8 mouse cellular contexts compared by ENCODE assay signal in genomic region chr3:95996451-95997073, GRCm38 (mm10). TPM values are rescaled to one million over a fixed set of nuclear protein-coding genes. Genes with fewer than 3 reads are reported as not detected.
DNase-seq lines count a peak whose midpoint lies in the region; ATAC-seq and TF ChIP-seq lines count a peak whose summit lies in the region.

No protein-coding gene starts in this region.

- H3K27me3 ChIP-seq in cerebellum, adult 2 months (ENCODE audit: control insufficient read depth, insufficient read depth, low read length), result no peaks in the 10 kb centered on the region
- no peaks in the 10 kb centered on the region for H3K27me3 ChIP-seq in forebrain, embryonic 12.5 days
- peaks cover 31% of the 10 kb centered on the region for H3K27me3 ChIP-seq in liver, embryonic 14.5 days (ENCODE audit: control insufficient read depth, insufficient read depth, low read length)

- peaks cover 35% of the 10 kb centered on the region for H3K4me1 ChIP-seq in cerebellum, adult 2 months (ENCODE audit: control insufficient read depth, insufficient read depth, low read length)
- peaks cover 50% of the 10 kb centered on the region for H3K4me1 ChIP-seq in forebrain, embryonic 12.5 days
- H3K4me1 ChIP-seq in liver, embryonic 14.5 days (replicated peaks; ENCODE audit: control insufficient read depth in 2 of 2, insufficient read depth in 2 of 2, low read length in 1 of 2), result peaks cover 24 to 39% of the 10 kb centered on the region in 2 experiments

- peak overlapping the region; percentile 99 for H3K9ac ChIP-seq in forebrain, embryonic 12.5 days
- peak overlapping the region; percentile 35 for H3K9ac ChIP-seq in liver, embryonic 14.5 days (replicated peaks)

- H3K9me3 ChIP-seq in forebrain, embryonic 12.5 days, result no peaks in the 10 kb centered on the region
- no peaks in the 10 kb centered on the region for H3K9me3 ChIP-seq in liver, embryonic 14.5 days (ENCODE audit: control insufficient read depth, low read length)

- no peak for ATAC-seq in forebrain, embryonic 12.5 days (ENCODE audit: low FRiP score)
- ATAC-seq in liver, embryonic 14.5 days (ENCODE audit: insufficient read depth), result no peak

- H3K36me3 ChIP-seq in forebrain, embryonic 12.5 days (replicated peaks), result peaks cover 25% of the 10 kb centered on the region
- no peaks in the 10 kb centered on the region for H3K36me3 ChIP-seq in liver, embryonic 14.5 days (replicated peaks; ENCODE audit: control insufficient read depth, insufficient read depth, low read depth)

- peak overlapping the region; percentile 75 for H3K4me2 ChIP-seq in forebrain, embryonic 12.5 days
- peak overlapping the region; percentile 84 for H3K4me2 ChIP-seq in liver, embryonic 14.5 days (ENCODE audit: low read depth)

- WGBS in cerebellum, adult 2 months, result 9% methylated on average over 6 of the region's 6 CpGs
- WGBS in forebrain, embryonic 12.5 days, result 13% methylated on average over 6 of the region's 6 CpGs
- 14% methylated on average over 6 of the region's 6 CpGs for WGBS in liver, embryonic 14.5 days (ENCODE audit: insufficient replicate concordance)

- TF ChIP-seq CTCF in cerebellum, adult 2 months (IDR thresholded peaks at IDR 0.05; ENCODE audit: borderline replicate concordance, insufficient read depth, low read depth, low read length), result no peak
- no peak for TF ChIP-seq CTCF in liver, embryonic 14.5 days (IDR thresholded peaks at IDR 0.05; ENCODE audit: low read depth)

- TF ChIP-seq POLR2A in cerebellum, adult 2 months (IDR thresholded peaks at IDR 0.05; ENCODE audit: borderline replicate concordance, insufficient read depth, low read length), result no peak

- intact Hi-C loops in left cerebral cortex, postnatal 25 days (cut with DNase I), result loop anchor here (5.0 kb wide), 1 partner anchor 46 kb away; no protein-coding TSS in a partner anchor

- H3K4me3 ChIP-seq in cerebellum, adult 2 months (replicated peaks; ENCODE audit: insufficient read depth, low read depth, low read length), result peak overlapping the region; percentile 88
- H3K4me3 ChIP-seq in forebrain, embryonic 12.5 days (replicated peaks), result peak overlapping the region; percentile 82
- peak overlapping the region; percentile 21 to 61 for H3K4me3 ChIP-seq in liver, embryonic 14.5 days (ENCODE audit: insufficient read depth in 1 of 2, low read depth in 2 of 2, low read length in 2 of 2)

- DNase-seq in cerebellum, adult 2 months, result no peak
- DNase-seq in cerebellum, adult 9-11 months, result no peak
- peak; percentile 55 for DNase-seq in 3T3-L1 (ENCODE audit: low read depth, low spot score)
- no peak for DNase-seq in liver, embryonic 14.5 days (ENCODE audit: low read depth in 3 of 3, low spot score in 3 of 3)
- no peak for DNase-seq in right cerebral cortex, adult 2 months (ENCODE audit: low spot score in 2 of 2)
- no peak for DNase-seq in cerebellum, postnatal 36 days
- no peak for DNase-seq in left cerebral cortex, postnatal 25 days (ENCODE audit: low spot score in 2 of 2)

- peak overlapping the region; percentile 92; the same call in 1 of the 2 replicates for H3K27ac ChIP-seq in cerebellum, adult 2 months (ENCODE audit: insufficient read depth, low read length)
- H3K27ac ChIP-seq in forebrain, embryonic 12.5 days, result peak overlapping the region; percentile 99
- no peak overlapping the region for H3K27ac ChIP-seq in liver, embryonic 14.5 days

- no peak for TF ChIP-seq EP300 in liver, embryonic 14.5 days (IDR thresholded peaks at IDR 0.05; ENCODE audit: low read depth)

RNA-seq across cellular contexts. Expression of gene Plekho1, which starts 0.8 kb away (rescaled TPM):
- polyA plus RNA-seq in cerebellum, adult 2 months (2012; rRNA removed), result 155 and 160 TPM in 2 replicates
- polyA plus RNA-seq in forebrain, embryonic 12.5 days (2016; fragmentation: Nextera tagmentation; extraction: Ambion mirVana), result 91.3 and 95.1 TPM in 2 replicates
- 6.1 and 9.0 TPM in 2 replicates for polyA plus RNA-seq in liver, embryonic 14.5 days (2012; rRNA removed)
- 3.6 and 5.4 TPM in 2 replicates for polyA plus RNA-seq in liver, embryonic 14.5 days (2014; fragmentation: Nextera tagmentation; extraction: Ambion mirVana)
- total RNA-seq in left cerebral cortex, postnatal 25 days (2021), result 10 to 100 TPM; 71.6 to 84.8 TPM
